Mouse (Mus musculus) retina, postnatal 7 days (tissue): ENCODE results near the gene Gm20388.

Experiments
- DNase-seq: peaks from one replicate; pipeline ENCODE4 v3.0.0-alpha.2; 2012; ENCODE audit warnings: low read depth, low spot score

Gene Gm20388

DNA sequence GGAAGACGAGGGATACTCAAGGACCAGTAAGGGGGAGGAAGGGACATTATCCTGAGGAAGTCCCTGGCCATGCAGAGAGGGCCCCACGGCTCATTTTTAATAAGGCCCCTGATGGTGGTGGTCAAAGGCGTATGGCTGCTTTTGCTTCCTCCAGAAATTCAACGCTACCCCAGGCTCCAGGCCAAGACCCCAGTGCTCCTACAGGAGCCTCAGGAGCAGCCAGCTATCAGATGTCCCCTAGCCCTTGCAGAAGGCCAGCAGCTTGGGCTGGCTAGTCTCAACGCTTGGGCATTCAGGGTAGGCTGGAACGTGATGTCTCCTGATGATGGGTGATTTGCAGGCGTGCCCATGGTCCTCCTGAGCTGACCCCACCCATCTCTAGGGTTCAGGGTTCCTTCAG lies 521.8 kb downstream of the Gm20388 start:
- no peak for DNase-seq

DNA sequence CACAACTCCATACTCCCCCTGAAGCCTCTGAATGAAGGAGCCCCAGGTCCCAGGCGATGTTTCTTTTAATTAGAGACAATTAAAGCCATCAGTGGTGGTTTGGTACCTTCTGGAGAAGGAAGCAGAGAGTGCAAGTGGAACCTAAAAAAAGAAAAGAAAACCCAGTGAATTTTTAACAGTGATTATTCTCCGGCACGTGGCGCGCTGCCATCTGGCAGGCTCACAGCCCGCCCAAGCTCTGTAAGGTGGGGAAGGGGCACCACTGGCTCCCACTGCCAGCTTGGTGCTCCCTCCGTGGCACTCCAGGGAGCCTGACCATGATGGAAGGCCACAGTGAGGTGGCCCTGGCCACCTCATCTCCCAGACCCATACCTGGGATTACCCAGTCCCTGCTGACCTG lies 522.5 kb downstream of the Gm20388 start:
- DNase-seq: no peak

DNA sequence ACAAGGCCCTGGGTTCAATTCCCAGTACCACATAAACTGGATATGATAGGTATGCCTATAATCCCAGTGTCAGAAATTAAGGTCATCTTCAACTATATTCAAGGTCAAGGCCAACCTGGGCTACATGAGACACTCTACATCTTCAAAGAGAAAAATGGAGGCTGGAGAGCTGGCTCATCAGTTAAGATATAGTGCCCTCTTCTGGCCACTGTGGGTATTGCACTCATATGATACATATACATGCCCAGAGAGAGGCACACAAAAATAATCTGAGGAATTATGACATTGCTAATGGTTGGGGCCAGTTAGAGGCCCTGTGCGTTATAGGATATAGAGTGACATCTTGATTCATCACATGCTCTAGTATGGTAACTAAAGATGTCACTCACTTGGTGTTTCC lies 523.1 kb downstream of the Gm20388 start:
- DNase-seq: no peak

GRCm38 (mm10) chr8:120435781-120436180 lies 525.1 kb downstream of the Gm20388 start:
- DNase-seq: no peak

- no peak for DNase-seq
These were observed 525.9 kb downstream of the Gm20388 start for GRCm38 (mm10) chr8:120436491-120437030.

DNA sequence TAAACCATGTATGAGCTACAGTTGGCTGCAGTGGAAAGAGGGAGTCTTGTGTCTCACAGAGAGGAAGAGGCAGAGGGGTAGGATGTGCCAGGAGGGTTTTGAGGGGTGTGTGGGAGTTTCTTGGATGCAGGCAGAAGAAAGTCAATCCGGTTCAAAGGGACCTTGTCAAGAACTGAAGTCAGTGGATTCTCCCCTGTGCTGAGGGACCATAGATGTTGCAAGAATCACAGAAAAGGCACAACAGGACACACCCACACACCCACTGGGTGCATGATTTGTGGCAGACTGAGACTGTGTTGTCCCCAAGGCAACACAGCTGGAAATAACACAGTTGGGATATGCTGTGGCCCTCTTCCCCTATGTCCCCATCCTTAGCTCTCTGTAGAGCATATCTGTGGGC lies 526.6 kb downstream of the Gm20388 start:
- DNase-seq: no peak

GRCm38 (mm10) chr8:120437666-120438395 lies 527.2 kb downstream of the Gm20388 start:
- no peak for DNase-seq

DNA sequence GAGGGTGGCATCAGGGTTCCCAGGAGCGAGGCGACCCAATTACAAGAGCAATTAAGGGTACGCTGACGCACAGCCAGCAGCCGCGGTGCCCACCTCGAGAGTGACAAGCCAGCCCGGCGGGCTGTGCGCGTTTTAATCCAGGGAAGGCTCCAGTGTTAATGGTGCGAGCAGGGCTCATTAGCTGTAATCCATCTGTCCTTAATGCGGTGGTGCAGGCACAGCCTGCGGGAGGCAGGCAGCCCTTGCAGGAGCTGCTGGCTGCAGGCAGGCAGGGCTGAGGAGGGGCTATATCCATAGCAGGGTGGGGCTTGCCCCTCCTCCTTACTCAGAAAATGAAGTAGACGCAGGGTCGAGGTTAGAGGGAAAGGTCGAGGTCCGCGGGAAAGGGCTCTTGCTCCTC lies 528.7 kb downstream of the Gm20388 start:
- peak; percentile 64 for DNase-seq

- no peak for DNase-seq
These were observed 530.1 kb downstream of the Gm20388 start for GRCm38 (mm10) chr8:120440739-120441138.

GRCm38 (mm10) chr8:120441637-120442036 lies 531.0 kb downstream of the Gm20388 start:
- DNase-seq: no peak

- no peak for DNase-seq
These were observed 531.8 kb downstream of the Gm20388 start for GRCm38 (mm10) chr8:120442306-120443003.

DNA sequence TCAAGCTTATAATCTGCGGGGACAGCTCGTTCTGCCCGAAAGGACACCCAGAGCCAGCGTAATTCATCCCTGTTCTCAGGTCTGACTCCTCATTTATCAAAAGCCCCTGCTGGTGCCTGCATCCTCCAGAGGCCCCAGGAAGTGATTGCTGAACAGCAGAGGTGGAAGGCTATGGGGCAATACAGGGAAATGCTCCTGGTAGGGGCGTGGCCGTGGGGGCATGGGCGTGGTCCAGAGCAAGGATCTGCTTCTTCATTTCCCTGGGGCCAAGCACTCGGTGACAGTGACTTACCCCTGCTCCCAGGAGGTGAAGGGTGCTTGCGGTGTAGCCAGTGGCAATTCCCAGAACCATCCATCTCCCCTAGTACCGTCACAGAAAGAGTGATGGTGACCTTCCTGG lies 534.6 kb downstream of the Gm20388 start:
- DNase-seq: no peak

DNA sequence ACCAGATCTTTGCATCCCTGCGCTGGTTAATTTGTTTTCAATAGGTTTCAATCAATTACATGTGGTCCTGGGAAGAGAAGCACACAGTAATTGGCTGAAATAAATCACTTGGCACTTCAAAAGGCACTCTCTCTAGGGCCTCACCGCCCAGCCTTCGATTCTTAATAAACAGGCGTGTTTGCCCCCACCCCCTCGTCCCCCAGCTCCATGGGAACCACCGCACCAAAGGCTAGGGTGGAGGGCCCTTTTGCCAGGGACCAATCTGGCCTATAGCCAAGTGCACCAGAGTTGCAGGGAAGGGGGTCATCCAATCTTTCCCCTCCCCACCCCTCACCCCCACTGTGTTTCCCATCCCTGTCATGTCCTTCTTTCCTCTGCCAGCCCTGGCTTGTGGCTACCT lies 537.5 kb downstream of the Gm20388 start:
- no peak for DNase-seq

GRCm38 (mm10) chr8:120449139-120449538 lies 538.5 kb downstream of the Gm20388 start:
- no peak for DNase-seq

GRCm38 (mm10) chr8:120449608-120450031 lies 539.0 kb downstream of the Gm20388 start:
- DNase-seq: no peak

DNA sequence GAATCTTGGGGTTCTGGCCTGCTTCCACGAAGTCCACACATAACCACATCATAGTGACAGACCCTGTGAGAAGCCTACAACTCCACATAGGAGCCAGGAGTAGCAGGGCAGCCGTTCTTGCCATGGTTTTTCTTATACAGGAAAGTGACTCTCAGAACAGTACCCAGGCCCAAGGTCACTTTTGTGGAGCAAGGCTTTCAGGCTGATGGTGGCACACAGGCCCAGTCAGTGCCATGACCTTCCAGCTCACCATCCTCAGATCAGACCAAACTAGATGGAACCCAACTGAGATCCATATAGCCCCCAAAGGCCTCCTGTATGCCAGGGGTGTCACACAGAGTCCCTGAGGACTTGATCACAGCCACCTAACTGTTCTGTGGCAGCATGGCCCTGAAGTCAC lies 541.5 kb downstream of the Gm20388 start:
- no peak for DNase-seq

- no peak for DNase-seq
These were observed 543.8 kb downstream of the Gm20388 start for GRCm38 (mm10) chr8:120454404-120454803.

- no peak for DNase-seq
These were observed 549.7 kb downstream of the Gm20388 start for GRCm38 (mm10) chr8:120460375-120460774.

- no peak for DNase-seq
These were observed 551.5 kb downstream of the Gm20388 start for GRCm38 (mm10) chr8:120462119-120462551.

GRCm38 (mm10) chr8:120462611-120463010 lies 552.0 kb downstream of the Gm20388 start:
- DNase-seq: no peak

- no peak for DNase-seq
These were observed 553.4 kb downstream of the Gm20388 start for GRCm38 (mm10) chr8:120463918-120464584.

DNA sequence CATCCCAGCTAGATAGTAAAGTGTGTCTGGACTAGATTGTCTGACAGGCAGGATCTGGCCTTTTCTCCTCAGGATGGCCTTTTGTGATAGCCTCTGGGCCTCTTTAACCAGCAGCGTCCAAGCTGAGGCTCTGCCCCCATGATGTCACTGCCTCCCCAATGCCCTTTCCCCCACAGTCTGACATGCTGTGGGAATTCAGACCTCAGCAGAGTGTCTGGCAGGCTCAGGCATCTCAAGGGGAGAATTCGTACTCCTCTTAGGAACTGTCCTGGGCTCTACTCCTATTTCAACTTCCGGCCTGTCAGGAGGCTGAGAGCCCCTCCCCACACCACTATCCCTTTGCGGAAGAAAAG lies 553.9 kb downstream of the Gm20388 start:
- no peak for DNase-seq
